Mouse (Mus musculus) heart, embryonic 16.5 days (tissue): Measurements from ENCODE around the gene Cdk11b. TPM values are rescaled to one million over a fixed set of nuclear protein-coding genes. Genes with fewer than 3 reads are reported as not detected.

Experiments
- ATAC-seq: fragments of 200-750 bp; cut with Nextera tagmentation; replicated peaks from 2 replicates; pipeline ENCODE4 v1.8.0; 2017; ENCODE audit warnings: moderate number of reproducible peaks; ENCODE audit not compliant: insufficient read depth, low FRiP score; ENCODE audit errors: extremely low read depth
- H3K27ac ChIP-seq: fragments of 300-500 bp; sonication (generic); 2 replicates; pipeline ENCODE4 v1.5.1; 2014; ENCODE audit warnings: mild to moderate bottlenecking, low read length, control low read depth, moderate library complexity
- H3K27me3 ChIP-seq: fragments of 300-500 bp; sonication (generic); 2 replicates; pipeline ENCODE4 v1.6.1; 2014; ENCODE audit warnings: low read length, mixed read lengths; ENCODE audit not compliant: control insufficient read depth, insufficient read depth
- H3K36me3 ChIP-seq: fragments of 300-500 bp; sonication (generic); 2 replicates; pipeline ENCODE4 v1.6.1; 2014; ENCODE audit not compliant: control insufficient read depth, insufficient read depth
- H3K4me1 ChIP-seq: fragments of 300-500 bp; sonication (generic); 2 replicates; pipeline ENCODE4 v1.6.1; 2014; ENCODE audit warnings: low read length, mixed read lengths; ENCODE audit not compliant: control insufficient read depth, insufficient read depth
- H3K4me2 ChIP-seq: fragments of 300-500 bp; sonication (generic); 2 replicates; pipeline ENCODE4 v1.6.1; 2014; ENCODE audit warnings: low read depth, mild to moderate bottlenecking, control low read depth, low read length
- H3K4me3 ChIP-seq: fragments of 300-500 bp; sonication (generic); 2 replicates; pipeline ENCODE4 v1.5.1; 2014; ENCODE audit warnings: mild to moderate bottlenecking, control low read depth, low read length
- H3K9ac ChIP-seq: fragments of 300-500 bp; sonication (generic); 2 replicates; pipeline ENCODE4 v1.6.1; 2014; ENCODE audit warnings: low read length, control low read depth
- H3K9me3 ChIP-seq: fragments of 300-500 bp; sonication (generic); replicated peaks from 2 replicates; pipeline ENCODE4 v1.6.1; 2016; ENCODE audit warnings: low read length; ENCODE audit not compliant: control insufficient read depth
- WGBS: fragments of 180-500 bp; shearing (Covaris S2); extraction: QIAGEN DNeasy Blood & Tissue Kit; methylation state at CpG from one replicate; pipeline ENCODE4 v1.1.7; 2014; 5-methylcytosine and 5-hydroxymethylcytosine counted together
- polyA plus RNA-seq: library from polyadenylated mRNA; unstranded; fragments of >200 nt; fragmentation: Nextera tagmentation; extraction: Ambion mirVana; gene quantifications from 2 replicates; pipeline ENCODE4 v1.2.1, GENCODE M21; 2015

Gene Cdk11b
- polyA plus RNA-seq, 1 experiment from 2014 or later, result 44.8 TPM

- H3K4me3 ChIP-seq, result no peak overlapping the region
- H3K27me3 ChIP-seq, result no peaks in the 10 kb centered on the region
- ATAC-seq, result no peak
- WGBS, result 95% methylated on average over 5 of the region's 5 CpGs
- no peak overlapping the region for H3K9ac ChIP-seq
- H3K36me3 ChIP-seq, result peaks cover 47% of the 10 kb centered on the region
- no peaks in the 10 kb centered on the region for H3K9me3 ChIP-seq
- no peak overlapping the region for H3K4me2 ChIP-seq
- H3K4me1 ChIP-seq, result no peaks in the 10 kb centered on the region
- H3K27ac ChIP-seq, result no peak overlapping the region
Observed at GRCm38 (mm10) chr4:155589356-155589755, 35.3 kb upstream of the Cdk11b start.

GRCm38 (mm10) chr4:155591012-155591719, 33.5 kb upstream of the Cdk11b start:
- H3K9ac ChIP-seq, result no peak overlapping the region
- no peak overlapping the region for H3K4me3 ChIP-seq
- no peaks in the 10 kb centered on the region for H3K4me1 ChIP-seq
- H3K4me2 ChIP-seq, result no peak overlapping the region
- H3K9me3 ChIP-seq, result no peaks in the 10 kb centered on the region
- H3K36me3 ChIP-seq, result peaks cover 34% of the 10 kb centered on the region
- no peaks in the 10 kb centered on the region for H3K27me3 ChIP-seq
- ATAC-seq, result no peak
- 57% methylated on average over 7 of the region's 7 CpGs for WGBS
- no peak overlapping the region for H3K27ac ChIP-seq

GRCm38 (mm10) chr4:155593780-155594179, 30.9 kb upstream of the Cdk11b start:
- Histone ChIP-seq H3K4me2 (no peak overlapping the region), H3K36me3 (peaks cover 14% of the 10 kb centered on the region), H3K4me3 (no peak overlapping the region), H3K9me3 (no peaks in the 10 kb centered on the region), H3K27me3 (no peaks in the 10 kb centered on the region), H3K4me1 (no peaks in the 10 kb centered on the region), H3K27ac (no peak overlapping the region), H3K9ac (no peak overlapping the region)
- no peak for ATAC-seq
- 69% methylated on average over 1 of the region's 1 CpGs for WGBS

GRCm38 (mm10) chr4:155595777-155596176, 28.9 kb upstream of the Cdk11b start:
- Histone ChIP-seq H3K4me1 (no peaks in the 10 kb centered on the region), H3K36me3 (no peaks in the 10 kb centered on the region), H3K4me3 (no peak overlapping the region), H3K9me3 (no peaks in the 10 kb centered on the region), H3K27me3 (no peaks in the 10 kb centered on the region), H3K27ac (no peak overlapping the region), H3K9ac (no peak overlapping the region), H3K4me2 (no peak overlapping the region)
- WGBS, result 69% methylated on average over 3 of the region's 3 CpGs
- no peak for ATAC-seq

- no peaks in the 10 kb centered on the region for H3K9me3 ChIP-seq
- no peaks in the 10 kb centered on the region for H3K36me3 ChIP-seq
- H3K27me3 ChIP-seq, result no peaks in the 10 kb centered on the region
- H3K4me3 ChIP-seq, result no peak overlapping the region
- H3K4me2 ChIP-seq, result no peak overlapping the region
- H3K27ac ChIP-seq, result no peak overlapping the region
- 66% methylated on average over 5 of the region's 5 CpGs for WGBS
- H3K9ac ChIP-seq, result no peak overlapping the region
- no peaks in the 10 kb centered on the region for H3K4me1 ChIP-seq
- no peak for ATAC-seq
Observed at GRCm38 (mm10) chr4:155596606-155597005, 28.0 kb upstream of the Cdk11b start.

GRCm38 (mm10) chr4:155598536-155598935, 26.1 kb upstream of the Cdk11b start:
- Histone ChIP-seq H3K9me3 (no peaks in the 10 kb centered on the region), H3K27me3 (no peaks in the 10 kb centered on the region), H3K4me1 (peaks cover 7% of the 10 kb centered on the region), H3K36me3 (no peaks in the 10 kb centered on the region), H3K9ac (no peak overlapping the region), H3K4me2 (no peak overlapping the region), H3K27ac (no peak overlapping the region), H3K4me3 (no peak overlapping the region)
- 17% methylated on average over 20 of the region's 20 CpGs for WGBS
- ATAC-seq, result no peak

- ATAC-seq, result no peak
- peak overlapping the region; percentile 99 for H3K27ac ChIP-seq
- peaks cover 2% of the 10 kb centered on the region; the same call in 1 of the 2 replicates for H3K36me3 ChIP-seq
- H3K27me3 ChIP-seq, result no peaks in the 10 kb centered on the region
- peaks cover 7% of the 10 kb centered on the region for H3K4me1 ChIP-seq
- peak overlapping the region; percentile 97 for H3K9ac ChIP-seq
- 84% methylated on average over 10 of the region's 11 CpGs for WGBS
- peak overlapping the region; percentile 99 for H3K4me3 ChIP-seq
- peak overlapping the region; percentile 94 for H3K4me2 ChIP-seq
- no peaks in the 10 kb centered on the region for H3K9me3 ChIP-seq
Observed at GRCm38 (mm10) chr4:155599901-155600825, 24.5 kb upstream of the Cdk11b start.

GRCm38 (mm10) chr4:155601091-155601996, 23.3 kb upstream of the Cdk11b start, which contains the start of gene Slc35e2:
Gene Slc35e2 (plus strand): TSS chr4:155601416.
- Histone ChIP-seq H3K4me1 (peaks cover 7% of the 10 kb centered on the region), H3K4me3 (peak within 1 kb of the TSS; percentile 99), H3K9ac (peak within 1 kb of the TSS; percentile 97), H3K9me3 (no peaks in the 10 kb centered on the region), H3K4me2 (peak within 1 kb of the TSS; percentile 94), H3K36me3 (peaks cover 2% of the 10 kb centered on the region; the same call in 1 of the 2 replicates), H3K27ac (peak within 1 kb of the TSS; percentile 99), H3K27me3 (no peaks in the 10 kb centered on the region)
- under 1% methylated on average over 63 of the region's 65 CpGs for WGBS
- peak; percentile 94 for ATAC-seq
